Mouse (Mus musculus) liver, embryonic 16.5 days (tissue): ENCODE measurements at regions not wholly inside any gene's neighbourhood (a gene's known extent, or its start where the extent isn't known, plus 50 kb on each side); places are given as distances from the start of the nearest gene placed in this dataset.
"Not testable (repeated sequence)": the region's sequence is repeated elsewhere in the genome, so short reads cannot be mapped to it uniquely, and the experiment has no call there.

Experiments used
- ATAC-seq: fragments of 200-750 bp; cut with Nextera tagmentation; 2 replicates; pipeline ENCODE4 v1.8.0; 2017; ENCODE audit warnings: low read depth, mild to moderate bottlenecking, moderate number of reproducible peaks, moderate library complexity
- H3K27ac ChIP-seq: fragments of 300-500 bp; sonication (generic); 2 replicates; pipeline ENCODE4 v1.5.1; 2014; ENCODE audit warnings: mild to moderate bottlenecking, low read length
- H3K27me3 ChIP-seq: fragments of 300-500 bp; sonication (generic); 2 replicates; pipeline ENCODE4 v1.6.1; 2014; ENCODE audit warnings: low read depth, low read length, mixed read lengths; ENCODE audit not compliant: control insufficient read depth, insufficient read depth
- H3K36me3 ChIP-seq: fragments of 300-500 bp; sonication (generic); 2 replicates; pipeline ENCODE4 v1.6.1; 2014; ENCODE audit warnings: mild to moderate bottlenecking; ENCODE audit not compliant: control insufficient read depth, insufficient read depth
- H3K4me1 ChIP-seq: fragments of 300-500 bp; sonication (generic); 2 replicates; pipeline ENCODE4 v1.6.1; 2014; ENCODE audit warnings: low read depth, low read length, mixed read lengths; ENCODE audit not compliant: control insufficient read depth
- H3K4me2 ChIP-seq: fragments of 300-500 bp; sonication (generic); 2 replicates; pipeline ENCODE4 v1.6.1; 2014; ENCODE audit warnings: low read depth, low read length, mixed read lengths
- H3K4me3 ChIP-seq: fragments of 300-500 bp; sonication (generic); 2 replicates; pipeline ENCODE4 v1.5.1; 2014; ENCODE audit warnings: low read depth, mild to moderate bottlenecking, low read length
- H3K9ac ChIP-seq: fragments of 300-500 bp; sonication (generic); 2 replicates; pipeline ENCODE4 v1.6.1; 2014; ENCODE audit warnings: low read depth, low read length
- H3K9me3 ChIP-seq: fragments of 300-500 bp; sonication (generic); replicated peaks from 2 replicates; pipeline ENCODE4 v1.6.1; 2016; ENCODE audit warnings: low read length; ENCODE audit not compliant: control insufficient read depth
- WGBS: fragments of 180-500 bp; shearing (Covaris S2); extraction: QIAGEN DNeasy Blood & Tissue Kit; methylation state at CpG from one replicate; pipeline ENCODE4 v1.1.7; 2014; ENCODE audit not compliant: insufficient replicate concordance; 5-methylcytosine and 5-hydroxymethylcytosine counted together

- ATAC-seq, H3K27me3 ChIP-seq, H3K4me2 ChIP-seq, H3K4me3 ChIP-seq, H3K36me3 ChIP-seq, H3K27ac ChIP-seq, H3K9me3 ChIP-seq, H3K9ac ChIP-seq, H3K4me1 ChIP-seq: not testable (repeated sequence)
- WGBS, result 76% methylated on average over 8 of the region's 8 CpGs
These were observed 68.9 kb upstream of the Cnih3 start for GRCm38 (mm10) chr1:181283539-181283938.

GRCm38 (mm10) chr1:181284301-181285197 lies 67.9 kb upstream of the Cnih3 start:
- H3K27me3 ChIP-seq, result peaks cover 2% of the 10 kb centered on the region; the same call in 1 of the 2 replicates
- H3K4me1 ChIP-seq, result no peaks in the 10 kb centered on the region
- H3K4me3 ChIP-seq, result no peak overlapping the region
- ATAC-seq, result peak; percentile 40; the same call in 1 of the 2 replicates
- H3K9me3 ChIP-seq, result no peaks in the 10 kb centered on the region
- no peak overlapping the region for H3K27ac ChIP-seq
- no peak overlapping the region for H3K9ac ChIP-seq
- no peaks in the 10 kb centered on the region for H3K36me3 ChIP-seq
- 56% methylated on average over 10 of the region's 10 CpGs for WGBS
- no peak overlapping the region for H3K4me2 ChIP-seq

GRCm38 (mm10) chr1:181285600-181285999 lies 66.8 kb upstream of the Cnih3 start:
- no peak for ATAC-seq
- no peak overlapping the region for H3K4me3 ChIP-seq
- H3K27me3 ChIP-seq, result no peaks in the 10 kb centered on the region; the same call in 1 of the 2 replicates
- H3K9me3 ChIP-seq, result no peaks in the 10 kb centered on the region
- no peak overlapping the region for H3K4me2 ChIP-seq
- no peaks in the 10 kb centered on the region for H3K36me3 ChIP-seq
- no peaks in the 10 kb centered on the region for H3K4me1 ChIP-seq
- H3K27ac ChIP-seq, result no peak overlapping the region
- 72% methylated on average over 8 of the region's 8 CpGs for WGBS
- no peak overlapping the region for H3K9ac ChIP-seq

- H3K27ac ChIP-seq, result no peak overlapping the region
- peak; percentile 31; the same call in 1 of the 2 replicates for ATAC-seq
- H3K4me1 ChIP-seq, result no peaks in the 10 kb centered on the region
- no peaks in the 10 kb centered on the region for H3K36me3 ChIP-seq
- 67% methylated on average over 5 of the region's 5 CpGs for WGBS
- H3K9me3 ChIP-seq, result no peaks in the 10 kb centered on the region
- H3K9ac ChIP-seq, result no peak overlapping the region
- H3K27me3 ChIP-seq, result no peaks in the 10 kb centered on the region; the same call in 1 of the 2 replicates
- H3K4me3 ChIP-seq, result no peak overlapping the region
- no peak overlapping the region for H3K4me2 ChIP-seq
These were observed 66.3 kb upstream of the Cnih3 start for GRCm38 (mm10) chr1:181286146-181286545.

GRCm38 (mm10) chr1:181287166-181287565 lies 65.3 kb upstream of the Cnih3 start:
- H3K27me3 ChIP-seq, result no peaks in the 10 kb centered on the region; the same call in 1 of the 2 replicates
- WGBS, result 61% methylated on average over 1 of the region's 1 CpGs
- H3K36me3 ChIP-seq, result no peaks in the 10 kb centered on the region
- no peak overlapping the region for H3K4me2 ChIP-seq
- no peaks in the 10 kb centered on the region for H3K9me3 ChIP-seq
- H3K9ac ChIP-seq, result no peak overlapping the region
- no peak overlapping the region for H3K27ac ChIP-seq
- no peaks in the 10 kb centered on the region for H3K4me1 ChIP-seq
- no peak overlapping the region for H3K4me3 ChIP-seq
- no peak for ATAC-seq

- Histone ChIP-seq H3K9ac (no peak overlapping the region), H3K9me3 (no peaks in the 10 kb centered on the region), H3K4me3 (no peak overlapping the region), H3K4me1 (no peaks in the 10 kb centered on the region), H3K27me3 (no peaks in the 10 kb centered on the region; the same call in 1 of the 2 replicates), H3K4me2 (no peak overlapping the region), H3K36me3 (no peaks in the 10 kb centered on the region), H3K27ac (no peak overlapping the region)
- WGBS, result 65% methylated on average over 13 of the region's 13 CpGs
- no peak for ATAC-seq
These were observed 62.9 kb upstream of the Cnih3 start for GRCm38 (mm10) chr1:181289385-181290035.

GRCm38 (mm10) chr1:181291202-181291601 lies 61.2 kb upstream of the Cnih3 start:
- WGBS, result 64% methylated on average over 6 of the region's 6 CpGs

GRCm38 (mm10) chr1:181291966-181292365 lies 60.5 kb upstream of the Cnih3 start:
- Histone ChIP-seq H3K9ac (no peak overlapping the region), H3K4me2 (no peak overlapping the region), H3K36me3 (no peaks in the 10 kb centered on the region), H3K27ac (no peak overlapping the region), H3K9me3 (no peaks in the 10 kb centered on the region), H3K4me1 (no peaks in the 10 kb centered on the region), H3K27me3 (no peaks in the 10 kb centered on the region; the same call in none of the 2 replicates), H3K4me3 (no peak overlapping the region)
- no peak for ATAC-seq
- 58% methylated on average over 5 of the region's 5 CpGs for WGBS

More at GRCm38 (mm10) chr1:181291202-181291601, 61.2 kb upstream of the Cnih3 start:
- ATAC-seq, result no peak
- Histone ChIP-seq H3K4me3 (no peak overlapping the region), H3K9me3 (no peaks in the 10 kb centered on the region), H3K27ac (no peak overlapping the region), H3K36me3 (no peaks in the 10 kb centered on the region), H3K9ac (no peak overlapping the region), H3K27me3 (no peaks in the 10 kb centered on the region; the same call in 1 of the 2 replicates), H3K4me1 (no peaks in the 10 kb centered on the region), H3K4me2 (no peak overlapping the region)
